Mouse (Mus musculus): ENCODE measurements around the gene Rd3l.

The Rd3l gene

DNA sequence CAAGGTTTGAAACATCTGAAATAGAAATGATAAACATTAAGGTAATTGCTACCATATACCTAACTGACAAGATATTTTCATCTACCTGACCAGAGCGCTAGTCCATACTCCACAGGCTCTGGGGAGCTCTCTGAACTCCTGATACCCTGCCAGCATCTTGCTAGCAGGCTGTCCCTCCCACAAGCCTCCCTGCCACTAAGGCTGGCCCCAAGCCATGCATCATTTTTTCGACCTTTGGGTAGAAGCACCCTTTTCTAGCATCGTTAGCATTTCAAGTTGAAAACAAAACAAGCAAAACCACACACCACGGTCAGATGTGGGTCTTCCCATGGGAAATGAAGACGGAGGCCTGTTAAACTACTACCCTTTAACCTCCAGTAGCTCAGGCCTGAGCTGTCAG, 17.8 kb downstream of the Rd3l start:
- no peak for DNase-seq

DNA sequence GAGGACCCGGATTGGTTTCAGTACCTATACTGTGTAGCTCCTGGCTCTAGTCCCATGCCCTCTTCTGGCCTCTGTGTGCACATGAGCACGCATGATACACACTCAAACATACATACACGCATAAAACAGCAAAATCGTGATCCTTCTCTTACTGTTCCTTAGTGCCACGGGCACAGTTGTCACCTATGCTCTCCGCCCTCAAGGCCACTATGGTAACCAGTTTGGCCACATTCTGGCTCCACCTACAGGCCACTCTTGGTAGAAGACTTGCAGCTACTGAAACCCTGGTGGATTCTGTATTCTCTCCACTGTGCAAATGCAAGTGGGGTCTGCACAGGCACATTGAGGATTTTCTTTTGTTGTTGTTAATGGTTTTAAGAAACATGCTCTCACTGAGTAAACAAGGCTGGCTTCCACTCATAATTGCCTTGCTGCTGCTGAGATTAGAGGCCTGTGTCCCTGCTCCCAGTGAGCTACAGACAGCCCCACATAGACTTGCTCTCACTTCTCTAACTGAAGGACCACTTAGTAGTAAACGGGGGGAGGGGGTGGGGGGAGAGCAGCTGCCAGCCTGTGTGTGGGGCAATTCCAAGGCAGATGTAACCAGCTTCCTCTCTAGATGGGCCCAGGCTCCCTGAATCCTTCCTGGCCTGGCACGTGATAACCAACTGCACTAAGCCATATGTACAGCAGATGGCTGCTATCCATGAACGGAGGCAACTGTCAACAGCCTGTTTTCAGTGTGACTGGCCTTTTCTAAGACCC, 22.8 kb downstream of the Rd3l start:
- peak; percentile 84 to 87 for DNase-seq

DNA sequence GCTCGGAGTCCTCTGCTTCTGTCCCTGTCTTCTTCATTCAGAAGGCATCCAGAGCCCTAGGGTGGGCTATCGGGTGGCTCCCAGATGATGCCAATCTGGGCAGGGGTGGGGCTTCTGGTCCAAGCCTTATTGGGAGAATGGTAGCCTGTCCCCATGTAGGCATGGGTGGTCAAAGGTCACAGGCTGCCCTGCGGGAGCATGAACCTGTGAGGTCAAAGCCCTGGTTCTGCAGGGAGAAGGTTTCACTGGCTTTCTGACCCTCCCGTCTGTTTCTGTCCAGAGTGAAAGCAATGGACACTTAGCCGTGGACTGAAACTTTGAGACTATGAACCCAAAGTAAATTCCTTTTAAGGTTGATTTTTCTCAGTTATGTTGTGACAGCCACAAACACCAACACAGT, 24.9 kb downstream of the Rd3l start:
- DNase-seq, result no peak

DNA sequence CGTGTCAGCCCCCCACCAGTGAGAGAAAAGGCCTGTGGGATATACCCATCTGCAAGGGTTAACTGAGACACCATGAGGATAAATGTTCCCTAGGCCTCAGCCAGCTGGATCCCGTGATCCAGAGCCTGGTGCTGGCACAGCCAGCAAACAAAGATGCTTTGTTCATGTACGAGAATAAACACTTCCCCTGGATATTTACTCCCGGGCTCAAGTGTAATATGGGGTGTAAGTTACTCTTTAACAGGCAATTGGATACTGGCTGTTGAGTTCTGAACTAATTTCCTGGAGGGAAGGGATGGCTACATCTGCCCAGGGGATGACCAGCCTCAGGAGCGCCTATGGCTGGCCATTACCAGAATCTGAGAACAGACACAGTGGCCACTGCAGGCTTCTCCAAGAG, 29.4 kb downstream of the Rd3l start:
- peak in 1 of 2 experiments; percentile 35 for DNase-seq

DNA sequence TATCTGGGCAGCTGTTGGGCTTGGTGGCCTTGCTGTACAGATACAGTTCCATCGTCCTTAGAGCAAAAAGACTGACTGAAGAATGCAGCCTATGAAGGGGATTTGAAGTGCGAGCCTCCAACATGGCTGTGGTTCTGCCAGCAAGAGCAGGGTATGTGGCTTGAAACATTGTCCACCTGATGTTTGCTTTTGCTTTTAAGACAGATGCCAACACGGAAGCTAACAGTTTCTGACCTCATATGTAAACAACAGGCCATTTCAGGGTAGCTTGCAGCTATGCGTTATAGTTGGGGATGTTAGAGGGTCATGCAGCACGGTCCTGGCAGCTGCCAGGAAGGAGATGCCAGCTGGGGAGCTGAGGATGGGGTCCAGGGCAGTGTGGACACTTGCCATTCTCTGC, 30.6 kb downstream of the Rd3l start:
- DNase-seq, result no peak

DNA sequence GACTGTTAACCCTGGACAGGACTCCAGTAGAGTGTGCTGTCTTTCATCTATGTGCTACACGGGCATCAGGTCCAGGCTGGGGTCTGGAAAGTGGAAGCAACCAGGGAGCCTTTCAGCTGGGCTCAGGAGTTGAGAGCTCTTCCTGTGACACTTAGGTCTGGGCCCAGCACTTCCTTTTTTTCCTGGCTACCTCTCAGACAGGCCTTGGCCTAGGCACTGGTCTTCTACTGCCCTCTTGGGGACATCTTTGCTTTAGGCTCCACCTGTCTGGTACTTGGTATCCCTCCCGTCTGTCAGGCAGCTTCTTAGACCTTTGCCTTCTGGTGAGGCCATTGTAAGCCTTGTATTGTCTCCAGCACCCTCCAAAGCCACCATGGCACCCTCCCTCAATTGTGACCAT, 34.4 kb downstream of the Rd3l start:
- peak; percentile 63 to 75 for DNase-seq

DNA sequence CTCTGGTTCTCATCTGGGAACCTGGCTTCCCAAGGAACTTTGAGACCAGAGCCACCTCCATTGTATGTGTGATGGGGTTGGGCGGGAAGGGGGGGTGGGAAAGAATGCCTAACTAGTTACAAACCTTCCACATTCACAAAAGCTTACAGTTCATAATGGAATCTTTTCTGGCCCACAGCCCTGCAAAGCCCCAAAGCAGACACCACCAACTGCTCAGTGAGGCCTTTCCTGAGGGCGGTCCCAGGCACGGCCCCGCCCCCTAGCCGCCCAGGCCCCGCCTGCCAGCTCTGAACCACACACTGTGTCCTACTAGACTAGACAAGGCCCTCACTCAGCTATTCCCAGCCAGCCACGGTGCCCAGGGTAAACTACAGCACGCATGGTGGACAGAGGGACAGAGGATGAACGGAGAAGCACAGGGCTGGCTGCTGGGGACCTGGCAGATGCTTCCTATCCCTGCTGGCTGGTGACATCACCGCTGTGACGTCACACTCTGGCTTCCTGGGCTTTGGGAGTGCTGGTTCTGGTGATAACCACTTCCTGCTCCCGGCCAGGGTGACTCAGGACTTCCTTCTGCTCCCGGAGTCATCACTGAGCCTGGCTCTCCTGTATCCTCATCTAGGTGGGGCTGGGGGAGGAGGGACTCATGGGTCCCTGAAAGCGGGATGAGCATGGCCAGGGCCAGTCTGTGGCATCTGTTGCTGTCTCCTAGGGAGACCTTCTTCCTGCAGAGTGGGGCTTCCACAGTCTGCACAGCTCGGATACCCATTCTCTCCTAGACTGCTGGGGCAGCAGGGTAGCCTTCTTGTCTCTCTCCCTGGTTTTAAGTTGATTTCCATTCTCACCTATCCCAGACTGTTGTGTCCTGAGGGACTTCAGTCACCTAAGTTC, 35.1 kb downstream of the Rd3l start:
- peak in 1 of 2 experiments; percentile 55 for DNase-seq

DNA sequence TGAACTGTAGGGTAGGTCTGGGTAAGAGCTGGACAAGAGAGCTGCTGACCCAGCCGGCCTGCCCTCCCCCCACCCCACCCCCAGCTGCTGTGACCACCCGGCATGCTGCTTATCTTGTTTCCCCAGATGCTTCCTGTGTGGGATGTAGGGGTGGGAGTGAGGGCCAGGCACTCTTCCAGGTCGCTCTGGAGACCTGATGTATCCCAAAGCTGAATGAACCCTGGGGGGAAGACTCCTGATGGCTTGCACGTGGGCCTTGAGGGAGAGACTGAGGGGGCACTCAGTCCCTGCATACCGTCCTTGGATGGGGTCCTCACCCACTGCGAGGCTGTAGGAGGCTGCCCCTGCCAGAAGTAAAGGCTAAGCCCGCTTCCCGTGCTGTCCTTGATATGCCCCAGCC, 36.0 kb downstream of the Rd3l start:
- peak; percentile 62 to 81 for DNase-seq

DNA sequence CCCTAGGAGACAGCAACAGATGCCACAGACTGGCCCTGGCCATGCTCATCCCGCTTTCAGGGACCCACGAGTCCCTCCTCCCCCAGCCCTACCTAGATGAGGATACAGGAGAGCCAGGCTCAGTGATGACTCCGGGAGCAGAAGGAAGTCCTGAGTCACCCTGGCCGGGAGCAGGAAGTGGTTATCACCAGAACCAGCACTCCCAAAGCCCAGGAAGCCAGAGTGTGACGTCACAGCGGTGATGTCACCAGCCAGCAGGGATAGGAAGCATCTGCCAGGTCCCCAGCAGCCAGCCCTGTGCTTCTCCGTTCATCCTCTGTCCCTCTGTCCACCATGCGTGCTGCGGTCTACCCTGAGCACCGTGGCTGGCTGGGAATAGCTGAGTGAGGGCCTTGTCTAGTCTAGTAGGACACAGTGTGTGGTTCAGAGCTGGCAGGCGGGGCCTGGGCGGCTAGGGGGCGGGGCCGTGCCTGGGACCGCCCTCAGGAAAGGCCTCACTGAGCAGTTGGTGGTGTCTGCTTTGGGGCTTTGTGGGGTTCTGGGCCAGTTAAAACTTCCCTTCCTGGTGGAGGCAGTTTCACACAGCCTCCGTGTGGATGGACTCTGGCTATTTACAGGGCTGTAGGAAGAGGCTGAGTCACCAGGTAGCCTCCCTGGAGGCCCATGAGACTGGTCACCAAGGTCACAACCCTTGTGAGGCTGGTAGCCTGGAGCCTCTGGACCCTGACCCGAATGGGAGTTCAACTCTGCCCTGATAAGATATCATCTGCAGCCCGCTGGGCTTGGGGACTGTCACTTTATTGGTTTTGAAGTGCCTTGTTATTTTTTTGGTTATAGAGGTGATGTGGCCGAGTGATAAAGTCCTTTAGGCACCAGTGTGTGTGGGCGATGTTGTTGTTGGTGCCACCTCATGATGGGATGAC, 36.8 kb downstream of the Rd3l start:
- peak in 1 of 2 experiments; percentile 47 for DNase-seq

DNA sequence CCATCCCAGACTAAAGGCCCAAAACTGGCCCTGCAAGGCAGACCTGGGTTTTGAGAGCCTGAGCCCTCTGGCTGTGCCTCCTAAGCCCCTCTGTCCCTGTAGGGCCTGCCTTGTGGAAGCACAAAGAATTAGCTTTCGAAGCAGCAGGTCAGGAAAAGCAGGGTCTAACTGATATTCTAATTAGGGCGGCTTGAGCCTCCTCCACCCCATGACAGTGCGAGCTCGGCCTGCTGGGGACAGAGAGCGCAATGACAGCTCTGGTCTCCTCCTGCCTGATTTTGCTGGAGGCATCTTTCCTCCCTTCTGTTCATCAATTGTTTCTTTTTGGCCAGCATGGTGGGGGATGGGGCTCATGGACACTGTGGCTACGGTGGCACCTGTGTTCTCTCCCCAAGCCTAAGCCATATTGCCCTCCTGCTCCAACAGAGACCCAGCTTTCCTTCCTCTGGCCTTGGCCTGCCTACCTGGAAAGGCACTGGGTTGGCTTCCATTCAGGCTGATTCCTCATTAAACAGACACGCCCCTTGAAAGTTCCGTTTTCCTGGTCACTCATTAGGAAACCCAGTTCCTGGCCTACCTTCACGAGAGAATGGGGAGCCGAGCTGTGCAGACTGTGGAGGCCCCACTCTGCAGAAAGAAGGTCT, 37.6 kb downstream of the Rd3l start:
- no peak for DNase-seq

DNA sequence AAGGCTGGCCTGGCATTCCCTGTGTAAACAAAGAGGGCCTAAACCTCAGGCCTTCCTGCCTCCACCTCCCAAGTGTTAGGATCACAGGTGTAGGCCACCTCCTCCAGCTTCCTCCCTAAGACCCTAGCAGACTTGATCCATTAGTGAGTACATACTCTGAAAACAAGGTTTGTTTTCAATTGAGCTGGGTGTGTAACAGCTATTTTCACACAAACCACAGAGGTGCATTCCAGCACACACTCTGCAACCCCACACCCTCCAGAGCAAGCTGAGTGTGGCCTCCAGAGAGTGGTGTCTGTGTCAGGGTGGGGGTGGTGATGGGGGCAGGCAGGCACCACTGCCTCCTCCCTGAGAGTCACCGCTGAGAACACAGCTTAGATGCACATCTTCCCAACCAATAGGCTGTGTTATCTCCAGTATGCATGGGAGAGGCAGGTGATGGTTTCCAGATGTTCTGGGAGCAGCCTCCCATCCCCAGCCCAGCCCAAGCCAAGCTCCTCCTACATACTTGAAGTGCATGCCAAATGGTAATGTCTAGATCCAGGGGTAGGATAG, 42.4 kb downstream of the Rd3l start:
- DNase-seq, result peak; percentile 49 to 65

DNA sequence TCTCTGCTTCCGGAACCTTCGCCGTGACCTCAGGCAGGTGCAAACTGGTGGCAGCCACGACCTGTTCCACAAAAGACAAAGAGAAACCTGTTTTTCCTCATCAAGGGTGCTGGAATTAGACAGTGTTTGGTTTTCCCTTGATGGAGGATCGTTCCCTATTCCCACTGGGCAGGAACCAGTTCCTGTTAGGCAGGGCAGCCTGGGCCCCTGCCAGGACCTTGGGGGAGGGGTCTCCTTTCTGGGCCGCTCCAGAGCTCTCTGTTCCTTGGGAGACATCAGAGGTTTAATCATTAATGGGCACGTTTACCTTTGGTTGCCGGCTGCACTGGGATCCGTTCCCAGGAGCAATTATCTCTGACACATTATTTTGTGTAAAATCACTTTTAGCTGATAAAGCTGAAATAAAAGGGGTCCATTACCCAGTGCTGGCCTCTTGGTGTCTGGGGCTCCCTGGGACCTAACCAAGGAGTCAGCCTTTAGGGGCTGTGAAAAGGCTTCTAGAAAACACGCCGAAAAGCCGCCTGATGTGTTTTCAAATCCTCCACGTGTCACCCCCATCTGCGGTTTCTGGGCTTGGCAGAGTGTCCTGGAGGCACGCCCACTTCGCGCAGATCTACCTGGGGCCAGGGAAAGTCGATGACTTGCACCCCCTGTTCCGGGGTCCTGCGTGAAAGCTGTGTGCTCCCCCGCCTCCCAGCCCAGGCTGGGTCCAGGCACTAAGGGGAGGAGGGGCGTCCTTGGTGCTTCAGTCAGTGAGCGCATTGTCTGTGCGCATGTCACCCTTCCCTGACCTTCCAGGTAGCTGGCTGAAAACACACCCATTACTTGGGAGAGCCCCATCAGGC, 44.2 kb downstream of the Rd3l start:
- DNase-seq, result peak; percentile 88 to 94

DNA sequence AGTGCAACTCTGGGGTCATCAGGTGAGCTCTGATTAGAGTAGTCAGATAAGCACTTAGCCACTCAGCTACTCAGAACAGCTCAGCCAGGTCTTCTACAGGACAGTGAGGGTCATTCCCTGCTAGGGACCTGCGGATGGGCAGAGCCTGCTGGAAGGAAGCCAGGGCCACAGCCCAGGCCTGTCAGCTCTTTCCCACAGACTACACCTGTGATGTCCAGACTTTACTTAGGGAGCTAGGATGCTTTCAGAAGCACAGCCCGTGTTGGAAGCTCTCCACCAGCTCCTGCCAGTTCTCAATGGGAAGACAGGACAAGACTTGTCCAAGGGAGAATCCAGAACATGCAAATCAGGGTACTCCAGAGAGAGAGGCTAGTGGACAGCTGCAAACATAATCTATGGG, 47.1 kb downstream of the Rd3l start:
- DNase-seq, result no peak

DNA sequence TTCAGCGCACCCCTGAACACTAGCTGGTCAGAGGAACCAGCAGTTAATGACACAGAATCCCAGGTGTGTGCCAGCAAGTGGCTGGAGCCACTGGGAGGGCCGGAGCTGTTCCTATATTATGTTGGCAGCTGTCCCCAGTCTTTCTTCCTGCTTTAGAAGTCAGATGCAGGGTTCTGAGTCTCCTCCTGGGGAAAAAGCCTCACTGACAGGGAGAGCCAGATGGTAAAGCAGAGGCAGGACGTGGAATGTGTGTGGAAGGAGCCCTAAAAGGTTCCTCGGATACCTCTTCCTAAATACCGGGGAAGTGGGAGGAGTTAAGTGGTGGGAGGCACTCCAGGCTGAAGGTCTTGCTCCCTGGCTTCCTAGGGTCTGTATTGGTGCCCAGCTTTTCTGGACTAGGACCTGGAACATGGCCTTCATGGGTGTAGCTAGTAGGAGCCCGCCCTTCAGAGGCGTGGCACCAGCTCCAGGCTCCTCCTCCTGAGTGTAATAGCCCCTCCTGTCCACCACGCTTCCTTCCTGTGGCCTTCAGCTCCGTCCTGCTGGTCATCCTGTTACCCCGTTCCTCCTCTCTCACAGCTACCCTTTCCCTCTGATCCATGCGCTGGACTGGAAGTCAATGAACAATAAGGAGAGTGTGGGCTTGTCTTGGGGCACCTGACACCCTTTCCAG, 47.9 kb downstream of the Rd3l start:
- peak; percentile 67 to 80 for DNase-seq

DNA sequence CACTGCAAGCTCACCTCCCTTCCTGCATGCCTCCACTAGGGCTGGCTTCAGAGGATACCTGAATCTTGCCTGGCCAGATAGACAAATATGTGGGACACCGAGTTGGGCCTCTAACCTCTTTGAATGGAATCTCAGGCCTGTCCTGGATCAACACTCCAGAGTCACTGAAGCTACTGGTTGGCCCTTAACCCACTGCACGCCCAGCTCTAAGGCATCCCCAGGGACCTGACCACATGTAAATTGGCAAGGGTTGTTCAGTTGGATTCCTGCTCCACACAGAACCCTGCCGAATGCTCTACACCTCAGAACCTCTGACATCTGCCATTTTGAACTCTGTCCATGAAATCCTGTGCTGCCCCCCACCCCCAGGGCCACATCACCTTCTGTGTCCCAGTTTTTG, 48.6 kb downstream of the Rd3l start:
- no peak for DNase-seq

DNA sequence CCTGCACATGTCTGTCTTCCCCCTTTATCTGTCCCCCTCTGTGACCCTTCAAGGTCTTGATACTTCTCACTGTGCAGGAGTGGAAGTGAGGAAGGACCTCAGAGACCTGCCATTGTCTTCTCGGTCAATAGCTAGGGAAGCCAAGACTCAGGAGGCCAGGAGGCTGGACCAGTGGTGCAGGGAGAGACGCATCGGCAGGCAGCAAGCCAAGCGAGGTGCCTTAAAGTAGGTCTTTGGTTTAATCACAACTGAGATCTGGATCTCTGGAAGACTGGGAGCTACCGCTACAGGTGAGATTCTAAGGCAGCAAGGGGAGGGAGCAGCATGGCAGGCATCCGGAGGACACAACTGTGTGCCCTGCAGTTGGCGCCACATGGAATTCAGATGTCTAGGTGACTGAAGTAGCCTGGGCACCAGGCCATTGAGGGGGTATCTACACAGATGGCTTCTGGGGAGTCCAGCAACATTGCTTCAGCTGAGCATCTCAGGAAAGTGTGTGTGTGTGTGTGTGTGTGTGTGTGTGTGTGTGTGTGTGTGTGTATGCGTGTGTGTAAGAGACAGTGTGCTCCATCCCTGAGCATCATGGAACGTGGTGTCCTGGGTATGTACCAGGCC, 49.6 kb downstream of the Rd3l start:
- DNase-seq, result peak in 1 of 2 experiments; percentile 23
